In genomic region chr12:116202176-116202981, GRCm38 (mm10) we compare ENCODE assay signal across 9 mouse cellular contexts.
DNase-seq lines count a peak whose midpoint lies in the region; ATAC-seq and TF ChIP-seq lines count a peak whose summit lies in the region.
"Had no signal": no experiment of that assay in that cellular context is flagged by ENCODE, and none has a peak within 500 bp of the region (broad histone marks: within the 10 kb centered on the region; RNA-seq: fewer than 3 reads in every experiment).

No protein-coding gene starts in this region.

- no peak overlapping the region for H3K4me3 ChIP-seq in C2C12 (ENCODE audit: insufficient read depth, poor library complexity, severe bottlenecking)
- H3K4me3 ChIP-seq in gastrocnemius, adult 2 months: no peak overlapping the region
- no peak overlapping the region for H3K4me3 ChIP-seq in limb, embryonic 13.5 days
- H3K4me3 ChIP-seq in stomach, embryonic 16.5 days (replicated peaks; ENCODE audit: low read length): no peak overlapping the region
- H3K4me3 ChIP-seq: heart, embryonic 13.5 days had no signal

- H3K36me3 ChIP-seq in C2C12 (ENCODE audit: control insufficient read depth, insufficient read depth): peaks cover 9% of the 10 kb centered on the region
- H3K36me3 ChIP-seq in limb, embryonic 13.5 days: peaks cover 11% of the 10 kb centered on the region
- no peaks in the 10 kb centered on the region for H3K36me3 ChIP-seq in stomach, embryonic 16.5 days (ENCODE audit: control insufficient read depth, insufficient read depth, low read length)
- H3K36me3 ChIP-seq: heart, embryonic 13.5 days had no signal

- TF ChIP-seq CTCF in C2C12 (IDR thresholded peaks at IDR 0.05; ENCODE audit: control insufficient read depth, insufficient read depth, insufficient read length): peak; percentile 72
- peak; percentile 89 for TF ChIP-seq CTCF in gastrocnemius, adult 2 months (IDR thresholded peaks at IDR 0.05)

- H3K9me3 ChIP-seq in limb, embryonic 13.5 days: no peaks in the 10 kb centered on the region
- H3K9me3 ChIP-seq in stomach, embryonic 16.5 days (replicated peaks; ENCODE audit: control insufficient read depth, low read length): no peaks in the 10 kb centered on the region
- H3K9me3 ChIP-seq: heart, embryonic 13.5 days had no signal

- peak; percentile 54 for ATAC-seq in limb, embryonic 13.5 days (ENCODE audit: low FRiP score, low read depth)
- ATAC-seq in stomach, embryonic 16.5 days (ENCODE audit: insufficient read depth, low FRiP score): 0 out of 2 replicates have a peak, but pooled peaks have one; percentile 28

- peak; percentile 68 for DNase-seq in ZHBTc4 (ENCODE audit: low read depth, low spot score)
- peak; percentile 35 to 68 for DNase-seq in cerebellum, postnatal 4 days (ENCODE audit: low spot score in 2 of 2)
- DNase-seq in gastrocnemius, adult 2 months: peak; percentile 71
- peak; percentile 55 for DNase-seq in kidney, adult 9 months
- peak; percentile 74 for DNase-seq in naive thymus-derived CD4-positive, alpha-beta T cell, adult 2 months (ENCODE audit: low read depth)

- H3ac ChIP-seq in C2C12 (ENCODE audit: control insufficient read depth, insufficient read length, low read depth): no peak overlapping the region

- intact Hi-C loops in gastrocnemius, adult 2 months (cut with DNase I): loop anchor here (1.0 kb wide), 1 partner anchor 129 kb away; no protein-coding TSS in a partner anchor

- no peaks in the 10 kb centered on the region for H3K27me3 ChIP-seq in C2C12 (ENCODE audit: control insufficient read depth, insufficient read depth, insufficient read length)
- no peaks in the 10 kb centered on the region for H3K27me3 ChIP-seq in limb, embryonic 13.5 days
- no peaks in the 10 kb centered on the region for H3K27me3 ChIP-seq in stomach, embryonic 16.5 days (ENCODE audit: control insufficient read depth, insufficient read depth, low read length)
- H3K27me3 ChIP-seq: heart, embryonic 13.5 days had no signal

- WGBS in limb, embryonic 13.5 days: 38% methylated on average over 9 of the region's 9 CpGs
- 37% methylated on average over 9 of the region's 9 CpGs for WGBS in stomach, embryonic 16.5 days

- no peaks in the 10 kb centered on the region for H3K79me2 ChIP-seq in C2C12 (ENCODE audit: control insufficient read depth, insufficient read depth)

- H3K9ac ChIP-seq in limb, embryonic 13.5 days: no peak overlapping the region
- H3K9ac ChIP-seq in stomach, embryonic 16.5 days (ENCODE audit: low read length): no peak overlapping the region
- H3K9ac ChIP-seq: heart, embryonic 13.5 days had no signal

- no peak overlapping the region for H3K4me2 ChIP-seq in limb, embryonic 13.5 days (replicated peaks)
- no peak overlapping the region for H3K4me2 ChIP-seq in stomach, embryonic 16.5 days (ENCODE audit: low read depth, low read length)
- H3K4me2 ChIP-seq: heart, embryonic 13.5 days had no signal

- no peak overlapping the region for H3K27ac ChIP-seq in gastrocnemius, adult 2 months
- no peak overlapping the region for H3K27ac ChIP-seq in limb, embryonic 13.5 days
- no peak overlapping the region for H3K27ac ChIP-seq in stomach, embryonic 16.5 days (ENCODE audit: low read length)
- H3K27ac ChIP-seq: heart, embryonic 13.5 days had no signal

- no peaks in the 10 kb centered on the region for H3K4me1 ChIP-seq in limb, embryonic 13.5 days
- 0 out of 2 replicates have a peak, but pooled peaks cover 3% of the 10 kb centered on the region for H3K4me1 ChIP-seq in stomach, embryonic 16.5 days (ENCODE audit: control insufficient read depth, insufficient read depth, low read length)
- H3K4me1 ChIP-seq: heart, embryonic 13.5 days had no signal

- no peaks in the 10 kb centered on the region for H3K79me3 ChIP-seq in C2C12 (ENCODE audit: low read depth)

TF ChIP-seq in C2C12, 6 proteins besides CTCF, POLR2A, EP300 and RAD21:
- no peak for TF ChIP-seq MYOD1 (IDR thresholded peaks at IDR 0.05; ENCODE audit: control insufficient read depth, insufficient read length, low read depth)
- no peak for TF ChIP-seq CEBPB (IDR thresholded peaks at IDR 0.05; ENCODE audit: low read depth)
- no peak for TF ChIP-seq FOSL1 (IDR thresholded peaks at IDR 0.05; ENCODE audit: insufficient read depth, low read length, poor library complexity, severe bottlenecking)
- TF ChIP-seq USF1 (IDR thresholded peaks at IDR 0.05; ENCODE audit: low read depth): no peak
- no peak for TF ChIP-seq MYOG (IDR thresholded peaks at IDR 0.05; ENCODE audit: control insufficient read depth, extremely low read depth, insufficient read length)
- no peak for TF ChIP-seq MAX (IDR thresholded peaks at IDR 0.05)
